Mouse (Mus musculus): ENCODE data around the gene Tmigd1. TPM values are rescaled to one million over a fixed set of nuclear protein-coding genes. Genes with fewer than 3 reads are reported as not detected.

Gene Tmigd1
- polyA plus RNA-seq, 1 experiment from 2014 or later: not detected

GRCm38 (mm10) chr11:76873865-76874264 is 28.1 kb upstream of the Tmigd1 start:
- ATAC-seq (ENCODE audit: insufficient number of reproducible peaks, low FRiP score, low TSS enrichment, low read depth) (no peak), DNase-seq (ENCODE audit: low spot score) (no peak)
- Histone ChIP-seq H3K9ac (ENCODE audit: low read length) (no peak overlapping the region), H3K9me3 (ENCODE audit: control insufficient read depth, low read length) (no peaks in the 10 kb centered on the region), H3K4me2 (ENCODE audit: low read depth, severe bottlenecking) (no peak overlapping the region), H3K27ac (replicated peaks; ENCODE audit: low read depth, low read length) (no peak overlapping the region), H3K27me3 (ENCODE audit: control insufficient read depth, insufficient read depth, low read length) (no peaks in the 10 kb centered on the region), H3K4me3 (ENCODE audit: low read depth, low read length) (no peak overlapping the region), H3K36me3 (ENCODE audit: control insufficient read depth, insufficient read depth, low read length) (no peaks in the 10 kb centered on the region), H3K4me1 (ENCODE audit: control insufficient read depth, insufficient read depth, low read length) (no peaks in the 10 kb centered on the region)
- WGBS: 87% methylated on average over 5 of the region's 5 CpGs

- Histone ChIP-seq H3K9me3 (ENCODE audit: control insufficient read depth, low read length) (no peaks in the 10 kb centered on the region), H3K4me2 (ENCODE audit: low read depth, severe bottlenecking) (no peak overlapping the region), H3K4me1 (ENCODE audit: control insufficient read depth, insufficient read depth, low read length) (no peaks in the 10 kb centered on the region), H3K36me3 (ENCODE audit: control insufficient read depth, insufficient read depth, low read length) (no peaks in the 10 kb centered on the region), H3K4me3 (ENCODE audit: low read depth, low read length) (no peak overlapping the region), H3K27me3 (ENCODE audit: control insufficient read depth, insufficient read depth, low read length) (no peaks in the 10 kb centered on the region), H3K27ac (replicated peaks; ENCODE audit: low read depth, low read length) (no peak overlapping the region), H3K9ac (ENCODE audit: low read length) (no peak overlapping the region)
- 78% methylated on average over 6 of the region's 6 CpGs for WGBS
- ATAC-seq (ENCODE audit: insufficient number of reproducible peaks, low FRiP score, low TSS enrichment, low read depth) (no peak), DNase-seq (ENCODE audit: low spot score) (no peak)
These were observed 27.2 kb upstream of the Tmigd1 start for GRCm38 (mm10) chr11:76874766-76875165.

GRCm38 (mm10) chr11:76879816-76880215 is 22.1 kb upstream of the Tmigd1 start:
- Histone ChIP-seq H3K36me3 (ENCODE audit: control insufficient read depth, insufficient read depth, low read length) (no peaks in the 10 kb centered on the region), H3K27me3 (ENCODE audit: control insufficient read depth, insufficient read depth, low read length) (no peaks in the 10 kb centered on the region), H3K27ac (replicated peaks; ENCODE audit: low read depth, low read length) (no peak overlapping the region), H3K9ac (ENCODE audit: low read length) (no peak overlapping the region), H3K9me3 (ENCODE audit: control insufficient read depth, low read length) (no peaks in the 10 kb centered on the region), H3K4me3 (ENCODE audit: low read depth, low read length) (no peak overlapping the region), H3K4me1 (ENCODE audit: control insufficient read depth, insufficient read depth, low read length) (no peaks in the 10 kb centered on the region), H3K4me2 (ENCODE audit: low read depth, severe bottlenecking) (no peak overlapping the region)
- WGBS: 83% methylated on average over 5 of the region's 5 CpGs
- ATAC-seq (ENCODE audit: insufficient number of reproducible peaks, low FRiP score, low TSS enrichment, low read depth): no peak
- DNase-seq (ENCODE audit: low spot score): no peak

GRCm38 (mm10) chr11:76884451-76884850 is 17.5 kb upstream of the Tmigd1 start:
- Histone ChIP-seq H3K4me1 (ENCODE audit: control insufficient read depth, insufficient read depth, low read length) (no peaks in the 10 kb centered on the region), H3K27ac (replicated peaks; ENCODE audit: low read depth, low read length) (no peak overlapping the region), H3K36me3 (ENCODE audit: control insufficient read depth, insufficient read depth, low read length) (no peaks in the 10 kb centered on the region), H3K9ac (ENCODE audit: low read length) (no peak overlapping the region), H3K4me3 (ENCODE audit: low read depth, low read length) (no peak overlapping the region), H3K27me3 (ENCODE audit: control insufficient read depth, insufficient read depth, low read length) (no peaks in the 10 kb centered on the region), H3K4me2 (ENCODE audit: low read depth, severe bottlenecking) (no peak overlapping the region), H3K9me3 (ENCODE audit: control insufficient read depth, low read length) (no peaks in the 10 kb centered on the region)
- 66% methylated on average over 5 of the region's 5 CpGs for WGBS
- no peak for DNase-seq (ENCODE audit: low spot score)
- no peak for ATAC-seq (ENCODE audit: insufficient number of reproducible peaks, low FRiP score, low TSS enrichment, low read depth)

- WGBS: 49% methylated on average over 10 of the region's 10 CpGs
- DNase-seq (ENCODE audit: low spot score): no peak
- Histone ChIP-seq H3K4me3 (ENCODE audit: low read depth, low read length) (no peak overlapping the region), H3K9ac (ENCODE audit: low read length) (no peak overlapping the region), H3K27me3 (ENCODE audit: control insufficient read depth, insufficient read depth, low read length) (no peaks in the 10 kb centered on the region), H3K27ac (replicated peaks; ENCODE audit: low read depth, low read length) (no peak overlapping the region), H3K4me2 (ENCODE audit: low read depth, severe bottlenecking) (no peak overlapping the region), H3K4me1 (ENCODE audit: control insufficient read depth, insufficient read depth, low read length) (peaks cover 7% of the 10 kb centered on the region; the same call in 1 of the 2 replicates), H3K36me3 (ENCODE audit: control insufficient read depth, insufficient read depth, low read length) (no peaks in the 10 kb centered on the region), H3K9me3 (ENCODE audit: control insufficient read depth, low read length) (no peaks in the 10 kb centered on the region)
- ATAC-seq (ENCODE audit: insufficient number of reproducible peaks, low FRiP score, low TSS enrichment, low read depth): no peak
These were observed 12.4 kb upstream of the Tmigd1 start for GRCm38 (mm10) chr11:76889339-76890164.

- Histone ChIP-seq H3K36me3 (ENCODE audit: control insufficient read depth, insufficient read depth, low read length) (no peaks in the 10 kb centered on the region), H3K4me1 (ENCODE audit: control insufficient read depth, insufficient read depth, low read length) (peaks cover 7% of the 10 kb centered on the region; the same call in 1 of the 2 replicates), H3K4me2 (ENCODE audit: low read depth, severe bottlenecking) (no peak overlapping the region), H3K4me3 (ENCODE audit: low read depth, low read length) (no peak overlapping the region), H3K27me3 (ENCODE audit: control insufficient read depth, insufficient read depth, low read length) (no peaks in the 10 kb centered on the region), H3K27ac (replicated peaks; ENCODE audit: low read depth, low read length) (no peak overlapping the region), H3K9ac (ENCODE audit: low read length) (no peak overlapping the region), H3K9me3 (ENCODE audit: control insufficient read depth, low read length) (no peaks in the 10 kb centered on the region)
- 92% methylated on average over 7 of the region's 7 CpGs for WGBS
- ATAC-seq (ENCODE audit: insufficient number of reproducible peaks, low FRiP score, low TSS enrichment, low read depth) (no peak), DNase-seq (ENCODE audit: low spot score) (no peak)
These were observed 10.8 kb upstream of the Tmigd1 start for GRCm38 (mm10) chr11:76891171-76891570.

- Histone ChIP-seq H3K4me1 (ENCODE audit: control insufficient read depth, insufficient read depth, low read length) (peaks cover 7% of the 10 kb centered on the region; the same call in 1 of the 2 replicates), H3K9ac (ENCODE audit: low read length) (no peak overlapping the region), H3K27ac (replicated peaks; ENCODE audit: low read depth, low read length) (no peak overlapping the region), H3K4me2 (ENCODE audit: low read depth, severe bottlenecking) (no peak overlapping the region), H3K9me3 (ENCODE audit: control insufficient read depth, low read length) (no peaks in the 10 kb centered on the region), H3K27me3 (ENCODE audit: control insufficient read depth, insufficient read depth, low read length) (no peaks in the 10 kb centered on the region), H3K4me3 (ENCODE audit: low read depth, low read length) (no peak overlapping the region), H3K36me3 (ENCODE audit: control insufficient read depth, insufficient read depth, low read length) (no peaks in the 10 kb centered on the region)
- WGBS: 83% methylated on average over 4 of the region's 4 CpGs
- DNase-seq (ENCODE audit: low spot score) (no peak), ATAC-seq (ENCODE audit: insufficient number of reproducible peaks, low FRiP score, low TSS enrichment, low read depth) (no peak)
These were observed 10.1 kb upstream of the Tmigd1 start for GRCm38 (mm10) chr11:76891738-76892349.

GRCm38 (mm10) chr11:76892972-76893371 is 9.0 kb upstream of the Tmigd1 start:
- Histone ChIP-seq H3K27me3 (ENCODE audit: control insufficient read depth, insufficient read depth, low read length) (no peaks in the 10 kb centered on the region), H3K4me3 (ENCODE audit: low read depth, low read length) (no peak overlapping the region), H3K9me3 (ENCODE audit: control insufficient read depth, low read length) (no peaks in the 10 kb centered on the region), H3K9ac (ENCODE audit: low read length) (no peak overlapping the region), H3K4me2 (ENCODE audit: low read depth, severe bottlenecking) (no peak overlapping the region), H3K36me3 (ENCODE audit: control insufficient read depth, insufficient read depth, low read length) (no peaks in the 10 kb centered on the region), H3K27ac (replicated peaks; ENCODE audit: low read depth, low read length) (no peak overlapping the region), H3K4me1 (ENCODE audit: control insufficient read depth, insufficient read depth, low read length) (peaks cover 7% of the 10 kb centered on the region; the same call in 1 of the 2 replicates)
- DNase-seq (ENCODE audit: low spot score) (no peak), ATAC-seq (ENCODE audit: insufficient number of reproducible peaks, low FRiP score, low TSS enrichment, low read depth) (no peak)
- 89% methylated on average over 3 of the region's 3 CpGs for WGBS
